Mouse (Mus musculus) T-helper 2 cell (primary cell): ENCODE measurements around the gene Jade1.

Source experiments
- in situ Hi-C: fragments of 300-600 bp; cut with MboI, MseI; formaldehyde crosslinking; loops from one replicate; pipeline ENCODE4 v1.15.1; 2025; ENCODE audit warnings: high pct_unique_total_duplicates

Gene Jade1

GRCm38 (mm10) chr3:41595010-41595409 lies 39.5 kb downstream of the Jade1 start:
- in situ Hi-C loops: no loop called here

- in situ Hi-C loops: no loop called here
Measured at GRCm38 (mm10) chr3:41597036-41597435, 41.5 kb downstream of the Jade1 start.

GRCm38 (mm10) chr3:41598412-41598811 lies 42.9 kb downstream of the Jade1 start:
- in situ Hi-C loops: no loop called here

- in situ Hi-C loops: no loop called here
Measured at GRCm38 (mm10) chr3:41599226-41599625, 43.7 kb downstream of the Jade1 start.

GRCm38 (mm10) chr3:41599806-41600589 lies 44.5 kb downstream of the Jade1 start:
- in situ Hi-C loops: no loop called here

- in situ Hi-C loops: no loop called here
Measured at GRCm38 (mm10) chr3:41601226-41602020, 45.9 kb downstream of the Jade1 start.

GRCm38 (mm10) chr3:41602933-41603332 lies 47.4 kb downstream of the Jade1 start:
- in situ Hi-C loops: no loop called here

GRCm38 (mm10) chr3:41603470-41604019 lies 48.0 kb downstream of the Jade1 start:
- in situ Hi-C loops: no loop called here

- in situ Hi-C loops: no loop called here
Measured at GRCm38 (mm10) chr3:41604629-41605321, 49.2 kb downstream of the Jade1 start.

- in situ Hi-C loops: no loop called here
Measured at GRCm38 (mm10) chr3:41605601-41606329, 50.2 kb downstream of the Jade1 start.

- in situ Hi-C loops: no loop called here
Measured at GRCm38 (mm10) chr3:41606330-41606664, 50.8 kb downstream of the Jade1 start.

- in situ Hi-C loops: no loop called here
Measured at GRCm38 (mm10) chr3:41607050-41607449, 51.5 kb downstream of the Jade1 start.

GRCm38 (mm10) chr3:41607467-41607866 lies 51.9 kb downstream of the Jade1 start:
- in situ Hi-C loops: no loop called here

- in situ Hi-C loops: no loop called here
Measured at GRCm38 (mm10) chr3:41609071-41609470, 53.5 kb downstream of the Jade1 start.

GRCm38 (mm10) chr3:41612211-41612610 lies 56.7 kb downstream of the Jade1 start:
- in situ Hi-C loops: no loop called here

GRCm38 (mm10) chr3:41613706-41614105 lies 58.2 kb downstream of the Jade1 start:
- in situ Hi-C loops: no loop called here

- in situ Hi-C loops: no loop called here
Measured at GRCm38 (mm10) chr3:41614230-41614985, 58.9 kb downstream of the Jade1 start.

- in situ Hi-C loops: no loop called here
Measured at GRCm38 (mm10) chr3:41618036-41618435, 62.5 kb downstream of the Jade1 start.

- in situ Hi-C loops: no loop called here
Measured at GRCm38 (mm10) chr3:41618488-41618887, 63.0 kb downstream of the Jade1 start.

GRCm38 (mm10) chr3:41620971-41621370 lies 65.4 kb downstream of the Jade1 start:
- in situ Hi-C loops: loop anchor here (10.0 kb wide), 1 partner anchor 1316 kb away; no protein-coding TSS in a partner anchor

- in situ Hi-C loops: no loop called here
Measured at GRCm38 (mm10) chr3:41655642-41656041, 100.1 kb downstream of the Jade1 start.
